Mouse (Mus musculus) G1E-ER4 (cell line): ENCODE results near the gene Ppp1r14d. TPM values are rescaled to one million over a fixed set of nuclear protein-coding genes. Genes with fewer than 3 reads are reported as not detected.

Experiments
- GATA1 ChIP-seq: IDR thresholded peaks from one replicate; pipeline ENCODE4 v1.8.0; 2012; ENCODE audit warnings: low read length, inconsistent platforms
- polyA plus RNA-seq: library from polyadenylated mRNA; stranded (reverse); fragments of >175 nt; gene quantifications from 2 replicates; pipeline ENCODE4 v1.2.3, GENCODE M21; 2012

Ppp1r14d gene
- polyA plus RNA-seq, 1 experiment: not detected

DNA sequence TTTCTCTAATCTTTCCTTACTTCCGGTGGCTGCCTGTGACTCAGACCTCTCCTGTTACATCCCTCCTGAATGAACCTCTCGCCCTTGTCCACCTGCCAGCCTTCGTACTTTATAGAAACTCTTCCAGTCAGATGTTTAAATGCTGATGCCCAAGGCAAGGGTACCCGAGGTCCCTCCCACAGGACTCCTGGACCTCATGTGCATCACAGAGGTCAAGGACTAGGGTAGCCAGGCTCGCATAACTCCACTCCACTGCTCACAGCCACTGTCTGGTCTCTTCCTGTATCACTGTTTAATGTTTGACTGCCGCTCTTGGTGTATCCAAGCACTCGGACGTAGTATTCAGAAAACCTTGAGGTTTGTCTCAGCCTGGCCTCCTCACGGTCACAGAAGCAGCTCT is 12.8 kb upstream of the Ppp1r14d start:
- no peak for TF ChIP-seq GATA1

DNA sequence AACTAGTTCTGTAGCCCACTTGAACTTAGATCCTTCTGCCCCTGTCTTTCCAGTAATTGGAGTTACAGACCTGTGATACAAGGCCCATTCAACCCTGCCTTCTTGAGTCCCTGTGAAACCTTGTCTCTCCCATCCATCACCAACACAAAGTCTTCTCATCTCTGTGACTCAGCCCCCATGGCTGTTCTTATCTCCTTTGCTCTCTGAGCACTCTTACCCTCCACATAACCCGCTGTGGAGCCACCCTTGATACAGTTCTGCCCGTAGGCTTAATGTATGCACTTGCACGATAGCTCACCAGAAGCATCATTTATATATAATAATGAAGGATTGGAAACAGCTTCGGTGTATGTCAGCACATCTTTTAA is 11.1 kb upstream of the Ppp1r14d start:
- no peak for TF ChIP-seq GATA1

GRCm38 (mm10) chr2:119240075-119240818 is 10.5 kb upstream of the Ppp1r14d start:
- no peak for TF ChIP-seq GATA1

- no peak for TF ChIP-seq GATA1
These were observed 9.0 kb upstream of the Ppp1r14d start for GRCm38 (mm10) chr2:119238671-119239070.

DNA sequence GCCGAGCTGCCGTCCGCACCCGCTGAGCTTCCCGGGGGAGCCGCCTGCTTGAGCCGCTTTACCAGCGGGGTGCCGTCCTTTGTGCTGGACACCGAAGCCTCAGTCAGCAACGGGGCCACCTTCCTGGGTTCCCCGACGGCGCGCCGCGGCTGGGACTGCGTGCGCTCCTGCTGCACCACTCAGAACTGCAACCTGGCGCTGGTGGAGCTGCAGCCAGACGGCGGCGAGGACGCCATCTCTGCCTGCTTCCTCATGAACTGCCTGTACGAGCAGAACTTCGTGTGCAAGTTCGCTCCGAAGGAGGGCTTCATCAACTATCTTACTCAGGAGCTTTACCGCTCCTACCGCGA is 8.1 kb upstream of the Ppp1r14d start:
- no peak for TF ChIP-seq GATA1

DNA sequence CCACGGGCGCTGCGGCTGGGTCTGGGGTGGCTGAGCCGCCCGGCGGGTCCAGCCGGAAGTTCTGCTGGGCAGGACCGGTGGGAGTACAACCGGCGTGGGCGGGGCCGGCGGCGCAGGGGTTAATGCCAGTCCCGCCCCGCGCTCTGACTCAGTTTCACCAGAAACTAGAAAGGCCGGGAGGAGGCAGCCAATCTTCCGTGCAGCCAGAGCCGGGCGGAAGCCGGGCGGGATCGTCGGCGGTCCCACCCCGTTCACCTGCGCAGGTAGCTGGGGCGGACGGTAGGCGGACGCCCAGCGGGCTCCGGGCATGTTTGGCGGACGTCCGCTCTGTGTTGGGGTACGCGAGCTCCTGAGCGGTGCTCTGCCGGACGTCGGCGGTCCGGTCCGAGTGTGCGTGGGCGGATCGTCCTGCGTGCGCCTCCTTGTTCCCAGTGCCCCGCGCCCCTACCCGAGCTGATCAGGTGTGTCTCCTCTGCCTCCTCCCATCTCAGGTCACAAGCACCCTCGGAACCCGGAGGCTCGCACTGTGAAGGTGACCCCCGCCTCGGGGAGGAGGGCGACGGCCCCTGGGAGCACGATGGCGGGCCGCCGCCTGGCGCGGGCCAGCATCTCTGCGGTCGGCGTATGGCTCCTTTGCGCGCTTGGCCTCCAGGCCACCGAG is 7.6 kb upstream of the Ppp1r14d start, which contains the start of gene Spint1:
Spint1 (plus strand) TSS at position 153 of the 661 bp plus-strand sequence.
- no peak for TF ChIP-seq GATA1

- no peak for TF ChIP-seq GATA1
These were observed 7.0 kb upstream of the Ppp1r14d start for GRCm38 (mm10) chr2:119236682-119237209.

- TF ChIP-seq GATA1: no peak
These were observed 20.6 kb downstream of the Ppp1r14d start for GRCm38 (mm10) chr2:119209176-119209507.

DNA sequence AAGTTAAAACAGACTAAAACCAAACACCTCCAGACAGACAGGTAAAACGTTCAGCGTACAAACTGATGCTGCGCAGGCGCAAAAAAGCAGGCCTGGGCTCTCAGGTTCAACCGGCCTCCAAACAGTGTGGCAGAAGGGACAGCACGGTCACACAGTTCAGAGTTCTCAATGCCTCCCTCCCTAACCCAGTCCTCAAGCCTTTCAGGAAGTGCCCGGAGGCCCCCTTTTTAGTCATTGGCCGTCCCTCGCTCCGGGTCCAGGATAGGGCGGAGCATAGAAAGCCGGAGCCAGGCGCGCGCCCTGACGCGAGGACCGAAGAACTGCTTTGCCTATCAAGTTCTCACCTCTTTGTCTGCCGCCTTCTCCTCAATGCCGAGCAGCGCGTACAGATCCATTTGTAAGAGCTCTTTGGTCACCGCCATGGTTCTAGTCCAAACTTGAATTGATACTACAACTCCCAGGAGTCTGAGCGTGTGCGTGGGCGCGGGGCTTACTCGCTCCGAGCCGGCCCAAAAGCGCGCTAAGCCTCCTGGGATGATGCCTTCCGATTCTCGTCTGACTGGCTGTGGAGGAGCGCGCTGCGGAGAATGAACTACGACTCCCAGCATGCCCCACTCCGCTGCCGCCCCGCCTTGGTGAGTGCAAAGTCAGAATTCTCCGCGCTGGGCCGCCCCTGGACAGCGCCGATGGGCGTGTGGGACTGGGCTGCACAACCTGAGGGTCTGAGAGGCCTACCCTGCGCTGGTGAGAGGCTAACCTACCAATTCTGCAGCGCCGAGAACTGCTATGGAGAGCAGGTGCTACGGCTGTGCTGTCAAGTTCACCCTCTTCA is 21.1 kb downstream of the Ppp1r14d start, which contains the start of the genes Zfyve19 and Dnajc17:
Zfyve19 (plus strand) TSS at position 274 of the 832 bp plus-strand sequence.
Dnajc17 (minus strand) TSS at position 452 of the 832 bp plus-strand sequence.
- TF ChIP-seq GATA1: no peak

DNA sequence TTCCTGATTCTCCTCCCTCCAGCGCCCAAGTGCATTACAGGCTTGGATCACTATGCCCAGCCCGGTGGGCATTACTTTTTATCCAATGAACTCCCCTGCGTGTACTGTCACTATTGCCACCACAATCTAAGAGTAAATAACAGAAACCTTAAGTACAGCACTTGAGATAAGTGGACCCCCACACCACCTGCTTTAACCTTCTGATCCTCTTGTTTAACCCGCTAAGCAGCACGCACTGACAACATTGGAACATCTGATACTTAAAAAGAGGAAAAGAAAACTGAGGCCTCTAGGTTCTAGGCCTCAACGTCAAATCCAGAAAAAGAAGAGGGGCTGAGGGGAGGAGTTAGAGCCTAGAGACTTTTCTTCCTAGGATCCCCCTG is 21.8 kb downstream of the Ppp1r14d start:
- no peak for TF ChIP-seq GATA1

- TF ChIP-seq GATA1: no peak
These were observed 25.7 kb downstream of the Ppp1r14d start for GRCm38 (mm10) chr2:119203871-119204460.

GRCm38 (mm10) chr2:119202914-119203453 is 26.7 kb downstream of the Ppp1r14d start:
- TF ChIP-seq GATA1: no peak

- TF ChIP-seq GATA1: no peak
These were observed 30.8 kb downstream of the Ppp1r14d start for GRCm38 (mm10) chr2:119198934-119199333.

GRCm38 (mm10) chr2:119198049-119198448 is 31.7 kb downstream of the Ppp1r14d start:
- TF ChIP-seq GATA1: no peak

GRCm38 (mm10) chr2:119197493-119197892 is 32.2 kb downstream of the Ppp1r14d start:
- TF ChIP-seq GATA1: no peak
